Mouse (Mus musculus) midbrain, embryonic 10.5 days (tissue): ENCODE results near the gene Gm1604a. TPM values are rescaled to one million over a fixed set of nuclear protein-coding genes. Genes with fewer than 3 reads are reported as not detected.
"Not testable (repeated sequence)": the region's sequence is repeated elsewhere in the genome, so short reads cannot be mapped to it uniquely, and the experiment has no call there.

Experiments used
- DNase-seq: peaks from one replicate; pipeline ENCODE4 v3.0.0-alpha.2; 2017; ENCODE audit warnings: low spot score
- H3K27ac ChIP-seq: fragments of 300-500 bp; sonication (generic); replicated peaks from 2 replicates; pipeline ENCODE4 v1.5.1; 2016; ENCODE audit warnings: mild to moderate bottlenecking
- H3K27me3 ChIP-seq: fragments of 300-500 bp; sonication (generic); 2 replicates; pipeline ENCODE4 v1.6.1; 2016; ENCODE audit warnings: low read depth, mild to moderate bottlenecking; ENCODE audit not compliant: poor library complexity, severe bottlenecking
- H3K36me3 ChIP-seq: fragments of 300-500 bp; sonication (generic); 2 replicates; pipeline ENCODE4 v1.6.1; 2016; ENCODE audit warnings: mild to moderate bottlenecking, moderate library complexity
- H3K4me1 ChIP-seq: fragments of 300-500 bp; sonication (generic); 2 replicates; pipeline ENCODE4 v1.6.1; 2016
- H3K4me3 ChIP-seq: fragments of 300-500 bp; sonication (generic); 2 replicates; pipeline ENCODE4 v1.5.1; 2016; ENCODE audit warnings: mild to moderate bottlenecking, moderate library complexity
- H3K9me3 ChIP-seq: fragments of 300-500 bp; sonication (generic); replicated peaks from 2 replicates; pipeline ENCODE4 v1.6.1; 2016; ENCODE audit warnings: mild to moderate bottlenecking
- WGBS: fragments of 180-500 bp; shearing (Covaris S2); methylation state at CpG from one replicate; pipeline ENCODE4 v1.1.7; 2016; 5-methylcytosine and 5-hydroxymethylcytosine counted together
- polyA plus RNA-seq: library from polyadenylated mRNA; unstranded; fragments of >200 nt; fragmentation: Nextera tagmentation; extraction: Ambion mirVana; gene quantifications from 2 replicates; pipeline ENCODE4 v1.2.1, GENCODE M21; 2016

Gm1604a gene
- polyA plus RNA-seq, 1 experiment from 2014 or later = not detected

DNA sequence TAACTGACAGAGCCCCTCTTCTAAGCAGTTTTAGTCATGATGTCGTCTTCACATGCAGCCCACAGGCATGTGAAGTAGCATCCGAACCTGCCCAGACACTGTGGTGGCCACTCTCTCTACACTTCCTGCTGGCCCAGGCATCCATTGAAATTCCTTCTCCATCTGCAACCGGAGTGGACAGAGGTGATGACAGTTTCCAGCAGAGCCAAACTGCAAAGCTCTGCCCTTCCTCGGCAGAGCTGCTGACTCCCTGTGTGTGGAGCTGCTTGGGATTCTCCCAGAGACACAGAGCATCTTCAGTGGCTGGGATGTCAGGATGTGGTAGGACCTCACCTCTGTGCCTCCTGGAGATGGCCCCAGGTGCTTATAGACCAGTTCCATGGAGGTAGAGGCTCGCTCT, 59.2 kb downstream of the Gm1604a start:
- DNase-seq, H3K4me1 ChIP-seq, H3K9me3 ChIP-seq, H3K36me3 ChIP-seq, H3K27ac ChIP-seq, H3K27me3 ChIP-seq, H3K4me3 ChIP-seq: not testable (repeated sequence)
- WGBS = no CpG with 5 or more reads among the region's 5 CpGs

DNA sequence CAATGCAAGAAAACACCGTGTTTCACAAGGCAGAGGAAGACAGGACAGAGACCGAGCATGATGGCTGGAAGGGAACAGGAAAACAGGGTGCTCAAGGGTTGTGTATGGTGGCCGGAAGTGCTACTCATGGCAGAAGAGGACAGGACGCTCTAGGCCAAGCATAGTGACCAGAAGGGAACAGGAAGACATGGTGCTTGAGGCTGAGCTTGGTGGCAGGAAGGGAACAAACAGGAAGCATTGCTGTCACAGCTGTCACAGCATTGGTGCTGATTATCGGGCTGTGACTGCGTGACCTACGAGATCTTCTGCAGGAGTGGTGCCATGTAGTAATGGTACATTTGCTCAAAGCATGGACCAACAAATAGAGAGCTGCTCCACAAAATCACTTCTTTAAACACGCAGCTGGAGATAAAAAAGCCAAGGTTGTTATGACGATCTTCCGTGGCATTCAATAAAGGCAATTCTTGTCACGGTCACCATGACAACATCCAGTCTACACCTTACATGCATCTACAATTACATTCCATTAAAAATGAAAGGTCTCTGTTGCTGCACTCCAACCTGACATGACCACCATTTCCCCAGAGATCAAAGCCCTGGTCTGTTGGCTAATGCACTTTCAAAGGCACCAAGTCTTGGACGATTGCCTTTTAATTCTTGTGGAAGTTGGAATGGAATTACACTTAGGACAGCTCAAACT, 60.3 kb downstream of the Gm1604a start:
- H3K27me3 ChIP-seq, H3K4me3 ChIP-seq, H3K36me3 ChIP-seq, H3K9me3 ChIP-seq, DNase-seq, H3K27ac ChIP-seq, H3K4me1 ChIP-seq: not testable (repeated sequence)
- no CpG with 5 or more reads among the region's 12 CpGs for WGBS

DNA sequence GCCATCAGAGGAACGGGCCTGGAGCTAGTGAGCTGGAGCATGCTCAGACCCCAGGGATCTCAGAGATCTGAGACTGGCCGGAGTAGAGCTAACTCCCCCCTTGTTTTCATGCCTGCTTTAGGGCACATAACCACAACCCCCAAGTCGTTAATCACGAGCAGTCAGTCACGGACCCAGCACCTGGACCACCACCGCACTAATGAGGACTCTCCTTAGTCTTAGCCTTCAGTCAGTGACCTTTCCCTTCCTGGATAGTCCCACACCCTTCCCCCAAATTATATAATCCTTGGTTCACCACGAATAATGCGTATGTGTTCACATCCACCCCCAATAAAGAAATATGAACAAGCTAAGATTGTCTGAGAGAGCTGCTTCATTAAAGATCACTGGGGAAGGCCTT, 61.5 kb downstream of the Gm1604a start:
- H3K27me3 ChIP-seq, H3K9me3 ChIP-seq, DNase-seq, H3K4me3 ChIP-seq, H3K27ac ChIP-seq, H3K36me3 ChIP-seq, H3K4me1 ChIP-seq: not testable (repeated sequence)
- WGBS = 89% methylated on average over 6 of the region's 8 CpGs

DNA sequence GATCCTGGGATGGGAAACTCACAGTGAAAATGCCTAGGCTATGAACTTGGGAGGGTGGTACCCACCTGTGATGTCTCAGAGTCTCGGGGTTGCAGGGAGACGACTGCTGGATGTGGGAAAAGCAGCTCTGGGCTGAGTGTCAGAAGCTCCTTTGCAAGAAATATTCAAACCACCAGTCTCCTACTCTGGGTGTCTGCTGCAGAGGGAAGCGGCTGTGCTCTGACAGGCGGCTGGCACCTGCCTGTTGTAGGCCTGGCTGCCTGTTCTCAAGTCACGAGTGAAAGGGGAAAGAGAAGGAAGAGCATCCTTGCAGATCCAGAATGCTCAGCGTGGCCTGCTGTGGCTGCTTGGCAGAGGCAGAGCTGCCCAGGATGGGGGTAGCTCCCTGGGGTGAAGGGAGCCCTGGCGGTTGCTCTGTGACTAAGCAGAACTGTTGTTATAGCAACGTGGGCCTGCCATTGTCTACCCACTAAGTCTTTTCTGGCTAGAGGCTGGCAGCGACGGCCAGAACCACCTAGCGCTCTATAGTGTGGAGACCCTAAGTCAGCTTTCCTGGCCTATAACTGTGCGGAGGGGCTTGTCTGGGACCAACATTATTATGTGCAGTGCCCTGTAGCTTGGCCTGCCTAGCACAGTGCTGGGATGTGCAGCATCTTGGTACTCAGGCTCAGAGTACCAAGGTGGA, 72.6 kb downstream of the Gm1604a start:
- not testable (repeated sequence) for DNase-seq, H3K4me1 ChIP-seq, H3K9me3 ChIP-seq, H3K27me3 ChIP-seq, H3K27ac ChIP-seq, H3K36me3 ChIP-seq, H3K4me3 ChIP-seq
- no CpG with 5 or more reads among the region's 12 CpGs for WGBS

DNA sequence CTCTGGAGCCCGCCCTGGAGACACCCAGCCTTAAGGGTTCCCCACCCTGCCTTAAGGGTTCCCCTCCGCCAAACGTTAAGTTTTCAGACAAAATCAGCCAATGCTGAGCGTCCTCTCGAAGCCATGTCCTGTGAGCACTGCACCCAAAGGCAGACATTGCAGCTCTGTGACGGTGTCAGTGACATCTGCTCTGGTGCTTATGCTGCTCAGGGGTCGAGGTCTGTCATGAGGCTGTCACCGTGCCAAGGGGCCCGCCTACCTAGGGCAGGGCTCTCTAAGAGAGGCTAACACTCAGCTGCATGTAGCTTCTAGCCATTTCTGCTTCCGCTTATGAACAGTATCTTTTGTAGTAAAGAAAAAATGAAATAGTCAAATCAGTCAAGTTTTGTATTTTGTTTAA, 73.7 kb downstream of the Gm1604a start:
- H3K27ac ChIP-seq, DNase-seq, H3K4me3 ChIP-seq, H3K27me3 ChIP-seq, H3K4me1 ChIP-seq, H3K36me3 ChIP-seq, H3K9me3 ChIP-seq: not testable (repeated sequence)
- WGBS = 92% methylated on average over 7 of the region's 10 CpGs

DNA sequence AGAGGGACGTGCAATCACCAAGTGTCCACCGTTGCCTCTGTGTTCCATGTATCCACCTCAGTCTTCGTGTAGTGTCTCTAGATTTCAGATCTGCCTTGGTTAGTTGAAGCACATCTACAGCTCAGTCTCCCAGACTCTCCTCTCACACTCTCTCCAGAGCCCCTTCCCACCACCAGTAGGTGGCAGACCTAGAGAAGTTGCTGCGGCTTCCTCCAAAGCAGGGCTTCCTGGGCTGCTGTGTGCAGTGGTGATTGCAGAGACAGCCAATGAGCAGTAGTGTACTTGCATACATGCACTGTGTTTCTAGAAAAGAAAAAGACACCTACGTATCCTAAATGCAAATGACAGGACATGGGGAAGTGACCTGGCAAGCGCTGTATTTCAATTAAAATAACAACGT, 77.6 kb downstream of the Gm1604a start:
- H3K4me1 ChIP-seq, H3K27ac ChIP-seq, H3K4me3 ChIP-seq, H3K27me3 ChIP-seq, H3K9me3 ChIP-seq, DNase-seq, H3K36me3 ChIP-seq: not testable (repeated sequence)
- WGBS = no CpG with 5 or more reads among the region's 7 CpGs

DNA sequence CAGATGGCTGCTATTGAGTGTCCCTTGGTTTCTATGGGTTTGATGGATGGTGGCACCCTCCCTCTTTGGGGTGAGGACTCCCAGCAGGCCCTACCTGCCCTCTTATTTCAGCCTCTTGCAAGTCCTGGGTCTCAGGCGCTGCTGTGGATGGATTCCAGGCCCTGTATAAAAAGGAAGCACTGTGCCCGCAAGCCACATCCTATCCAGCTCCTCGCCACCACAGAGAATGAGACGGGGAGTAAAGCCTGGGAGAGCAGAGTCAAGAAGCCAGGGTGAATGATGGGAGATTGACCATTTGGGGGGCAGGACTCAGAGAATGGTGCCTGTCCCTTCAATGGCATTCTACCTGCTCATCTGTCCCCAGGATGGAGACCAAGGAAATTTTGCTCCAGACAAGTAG, 86.3 kb downstream of the Gm1604a start:
- 90% methylated on average over 4 of the region's 4 CpGs for WGBS

DNA sequence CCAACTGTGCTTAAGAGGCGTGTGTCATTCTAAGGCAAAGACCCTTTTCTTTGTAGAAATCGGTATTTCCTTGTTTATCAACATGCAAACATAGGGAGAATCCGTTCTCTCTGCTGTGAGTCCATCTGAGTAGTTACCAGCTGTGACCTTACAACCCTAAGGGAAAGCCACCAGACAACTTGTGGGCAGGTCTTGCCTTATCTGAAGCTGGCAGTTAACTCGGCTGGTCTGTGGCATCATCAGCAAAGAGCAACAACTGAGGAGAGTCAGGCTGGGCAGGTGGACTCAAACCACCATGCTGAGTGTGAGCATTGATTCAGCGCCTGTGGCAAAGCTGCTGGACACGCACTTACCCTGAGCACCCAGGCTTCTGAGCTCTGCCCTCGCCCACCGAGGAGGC, 90.9 kb downstream of the Gm1604a start:
- 87% methylated on average over 7 of the region's 8 CpGs for WGBS
- H3K4me1 ChIP-seq, DNase-seq, H3K27me3 ChIP-seq, H3K9me3 ChIP-seq, H3K4me3 ChIP-seq, H3K36me3 ChIP-seq, H3K27ac ChIP-seq: not testable (repeated sequence)

More for the DNA sequence above, 86.3 kb downstream of the Gm1604a start:
- H3K36me3 ChIP-seq, DNase-seq, H3K4me1 ChIP-seq, H3K27ac ChIP-seq, H3K27me3 ChIP-seq, H3K9me3 ChIP-seq, H3K4me3 ChIP-seq: not testable (repeated sequence)

DNA sequence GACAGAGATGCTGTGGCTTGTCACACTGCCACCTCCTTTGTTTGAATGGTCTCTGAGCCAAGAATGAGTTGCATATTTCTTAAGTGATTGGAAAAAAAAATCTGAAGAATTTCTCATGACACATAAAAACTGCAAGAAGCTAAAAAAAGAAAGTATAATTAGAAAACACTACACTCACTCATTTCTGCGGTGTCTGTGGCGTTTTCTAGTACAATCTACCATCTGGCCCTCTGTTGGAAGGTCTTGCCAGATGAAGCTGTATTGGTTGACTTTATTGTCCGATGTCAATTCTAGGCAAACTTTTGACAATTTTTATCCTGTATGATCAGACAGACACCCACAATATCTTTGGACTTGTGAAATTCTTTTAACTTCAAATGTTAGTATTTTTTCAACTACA, 95.5 kb downstream of the Gm1604a start:
- 92% methylated on average over 3 of the region's 3 CpGs for WGBS
- not testable (repeated sequence) for H3K4me1 ChIP-seq, H3K9me3 ChIP-seq, H3K4me3 ChIP-seq, H3K27me3 ChIP-seq, DNase-seq, H3K27ac ChIP-seq, H3K36me3 ChIP-seq

DNA sequence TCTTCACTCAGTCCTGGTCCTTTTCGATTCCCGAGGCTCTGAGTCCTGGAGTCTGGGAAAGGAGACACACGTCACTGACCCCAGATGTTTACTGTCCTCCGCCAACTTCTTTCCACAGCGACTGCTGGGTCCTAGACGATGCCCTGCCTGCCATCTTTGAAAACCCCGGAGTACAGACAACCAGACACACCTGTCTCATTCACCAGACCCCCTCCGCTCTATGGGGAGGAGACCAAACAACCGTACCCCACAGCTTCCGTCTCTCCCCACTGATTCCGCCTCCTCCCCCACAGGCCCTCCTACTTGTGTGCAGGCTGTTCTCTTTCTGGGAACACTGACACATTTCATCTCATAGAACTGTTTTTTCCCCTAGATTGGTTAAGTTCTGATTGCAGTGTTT, 97.2 kb downstream of the Gm1604a start:
- not testable (repeated sequence) for H3K36me3 ChIP-seq, H3K27me3 ChIP-seq, DNase-seq, H3K4me3 ChIP-seq, H3K27ac ChIP-seq, H3K4me1 ChIP-seq, H3K9me3 ChIP-seq
- 87% methylated on average over 11 of the region's 11 CpGs for WGBS

DNA sequence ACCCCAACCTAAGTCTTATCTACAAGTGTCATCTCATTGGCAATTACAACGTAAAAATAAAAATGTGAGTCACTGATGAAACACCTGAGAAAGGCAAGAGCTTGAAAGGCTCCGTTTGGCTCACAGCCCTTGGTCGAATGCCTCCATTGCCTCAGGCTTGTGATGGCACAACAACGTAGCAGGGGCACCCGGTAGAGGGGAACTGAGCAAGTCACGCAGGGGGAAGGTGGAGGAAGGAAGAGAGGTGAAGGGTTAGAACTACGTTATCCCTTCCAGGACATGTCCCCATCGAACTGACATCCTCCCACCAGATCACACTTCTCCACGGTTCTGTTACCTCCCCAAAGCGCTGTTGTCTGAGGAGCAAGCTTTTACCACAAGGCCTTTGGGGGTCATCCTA, 101.1 kb downstream of the Gm1604a start:
- H3K4me3 ChIP-seq, H3K36me3 ChIP-seq, H3K27ac ChIP-seq, DNase-seq, H3K27me3 ChIP-seq, H3K9me3 ChIP-seq, H3K4me1 ChIP-seq: not testable (repeated sequence)
- 86% methylated on average over 8 of the region's 10 CpGs for WGBS

DNA sequence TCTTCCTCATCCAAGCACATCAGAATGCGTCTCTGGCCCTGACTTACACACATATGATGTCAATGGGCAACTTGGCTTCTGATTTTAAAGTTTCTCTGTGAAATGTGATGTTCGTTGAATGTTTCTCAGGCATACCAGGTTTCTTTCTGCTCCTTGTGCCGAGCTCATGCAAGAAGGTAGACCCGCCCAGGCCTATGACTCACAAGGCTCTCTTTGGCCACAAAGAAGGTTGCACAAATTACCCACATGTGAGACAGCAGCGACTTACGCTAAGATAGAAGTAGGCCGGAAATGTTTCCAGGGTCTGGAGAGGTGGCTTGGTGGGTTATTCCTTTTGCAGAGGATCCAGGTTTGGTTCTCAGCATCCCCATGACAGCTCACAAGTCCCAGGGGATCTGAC, 108.6 kb downstream of the Gm1604a start:
- no CpG with 5 or more reads among the region's 7 CpGs for WGBS
- not testable (repeated sequence) for H3K27ac ChIP-seq, H3K4me3 ChIP-seq, H3K9me3 ChIP-seq, H3K4me1 ChIP-seq, H3K36me3 ChIP-seq, DNase-seq, H3K27me3 ChIP-seq

DNA sequence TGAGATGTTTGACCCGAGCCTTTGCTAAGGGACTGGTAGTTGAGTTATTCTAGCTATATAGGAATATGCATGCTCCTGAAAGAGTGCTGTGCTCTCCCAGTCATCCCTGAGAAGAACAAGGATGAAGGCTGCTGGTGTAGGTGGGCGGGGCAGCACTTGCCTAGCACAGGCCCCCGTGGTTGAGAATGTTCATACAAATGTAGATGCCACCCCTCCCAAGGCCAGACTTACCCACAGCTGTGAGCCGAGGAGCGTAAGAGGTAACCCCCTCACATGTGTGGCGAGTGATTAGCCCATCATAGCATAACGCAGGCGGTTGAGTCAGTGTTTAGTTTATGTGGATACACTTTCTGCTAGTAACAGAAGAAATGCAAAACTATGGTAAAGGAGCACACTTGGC, 109.9 kb downstream of the Gm1604a start:
- 89% methylated on average over 7 of the region's 8 CpGs for WGBS

More for the DNA sequence above, 109.9 kb downstream of the Gm1604a start:
- not testable (repeated sequence) for DNase-seq, H3K9me3 ChIP-seq, H3K4me3 ChIP-seq, H3K27me3 ChIP-seq, H3K36me3 ChIP-seq, H3K27ac ChIP-seq, H3K4me1 ChIP-seq
